Comparison of ENCODE assay signal across 8 mouse cellular contexts in the genomic region with DNA sequence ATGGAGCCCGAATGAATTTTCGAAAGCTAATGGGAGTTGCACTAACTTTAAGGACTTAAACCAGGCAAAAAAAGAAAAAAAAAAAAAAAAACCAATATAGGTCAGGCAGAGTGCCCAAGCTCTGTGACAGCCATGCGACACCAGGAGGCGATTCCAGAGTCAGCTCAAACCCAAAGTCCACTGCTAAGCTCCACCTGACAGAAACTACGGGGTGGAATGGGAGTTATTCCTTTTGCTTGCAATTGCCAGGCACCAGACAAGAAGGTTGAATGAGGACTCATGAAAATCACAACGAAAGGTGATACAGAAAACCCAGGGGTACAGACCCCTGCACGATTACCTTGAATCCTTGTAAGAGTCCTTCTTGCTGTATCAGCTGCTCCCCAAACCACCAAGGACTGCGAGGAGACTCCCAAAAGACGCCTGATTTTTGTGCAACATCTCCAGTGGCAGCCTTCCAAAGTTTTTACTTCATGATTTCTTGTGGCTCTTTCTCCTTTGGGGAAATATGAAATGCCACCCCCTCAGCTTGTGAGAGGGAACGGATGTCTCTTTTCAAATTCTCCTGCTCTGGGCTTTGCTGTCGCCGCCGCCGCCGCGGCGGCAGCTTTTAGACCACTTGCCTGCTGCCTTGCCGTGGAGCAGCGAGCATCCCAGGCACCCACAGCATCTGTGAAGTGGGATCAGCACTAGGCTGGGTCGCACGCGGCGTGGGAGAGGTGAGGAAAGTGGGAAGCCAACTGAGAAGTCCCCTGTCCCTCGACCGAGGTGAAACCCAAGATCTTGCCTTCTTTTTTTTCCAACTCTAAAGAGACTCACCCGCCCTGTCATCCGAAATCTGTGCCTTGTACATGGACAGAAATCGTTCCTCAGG. TPM values are rescaled to one million over a fixed set of nuclear protein-coding genes. Genes with fewer than 3 reads are reported as not detected.
DNase-seq lines count a peak whose midpoint lies in the region; ATAC-seq and TF ChIP-seq lines count a peak whose summit lies in the region.
"Had no signal": no experiment of that assay in that cellular context is flagged by ENCODE, and none has a peak within 500 bp of the region (broad histone marks: within the 10 kb centered on the region; RNA-seq: fewer than 3 reads in every experiment).

No protein-coding gene starts in this region.

- ATAC-seq in Patski = peak; percentile 19
- ATAC-seq in heart, embryonic 15.5 days (replicated peaks; ENCODE audit: insufficient number of reproducible peaks, insufficient read depth, low FRiP score, low read depth) = no peak
- peak; percentile 20 for ATAC-seq in lung, embryonic 16.5 days (ENCODE audit: low read depth)

- H3K27ac ChIP-seq in heart, embryonic 15.5 days = no peak overlapping the region
- H3K27ac ChIP-seq in lung, embryonic 16.5 days (ENCODE audit: low read length) = no peak overlapping the region
- H3K27ac ChIP-seq: macrophage had no signal

- CTCF ChIA-PET in Patski (lab: Charles Lee) = no interaction called here

- DNase-seq in Patski (ENCODE audit: low read depth, low spot score) = no peak
- peak; percentile 57 to 61 for DNase-seq in cerebellum, postnatal 10 days
- DNase-seq in kidney, postnatal 4 days = peak; percentile 13 to 17
- DNase-seq in right cerebral cortex, postnatal 25 days = peak; percentile 61
- DNase-seq in gastrocnemius, postnatal 25 days = no peak

- H3K27me3 ChIP-seq in Patski = peaks cover 52% of the 10 kb centered on the region
- H3K27me3 ChIP-seq in heart, embryonic 15.5 days = peaks cover 65% of the 10 kb centered on the region
- H3K27me3 ChIP-seq in lung, embryonic 16.5 days (ENCODE audit: control insufficient read depth, insufficient read depth, low read depth, low read length) = peaks cover 16% of the 10 kb centered on the region

- 11% methylated on average over 28 of the region's 28 CpGs for WGBS in heart, embryonic 15.5 days
- WGBS in lung, embryonic 16.5 days = 11% methylated on average over 28 of the region's 28 CpGs

- H3K4me3 ChIP-seq in heart, embryonic 15.5 days = peak overlapping the region; percentile 57
- peak overlapping the region; percentile 52 for H3K4me3 ChIP-seq in lung, embryonic 16.5 days (ENCODE audit: low read length)

- H3K36me3 ChIP-seq in heart, embryonic 15.5 days = no peaks in the 10 kb centered on the region
- H3K36me3 ChIP-seq in lung, embryonic 16.5 days (ENCODE audit: control insufficient read depth, insufficient read depth, low read length) = no peaks in the 10 kb centered on the region

- peak overlapping the region; percentile 26; the same call in 1 of the 2 replicates for H3K9ac ChIP-seq in heart, embryonic 15.5 days
- H3K9ac ChIP-seq in lung, embryonic 16.5 days (ENCODE audit: low read length) = peak overlapping the region; percentile 25

- POLR2A ChIA-PET in Patski (lab: Charles Lee) = no interaction called here

- no peak for TF ChIP-seq CTCF in Patski (IDR thresholded peaks at IDR 0.05)

- in situ Hi-C loops in Patski (cut with MboI; ENCODE audit: low pct_unique_long_range_greater_than_20kb) = no loop called here

- H3K4me1 ChIP-seq in heart, embryonic 15.5 days (replicated peaks) = peaks cover 13% of the 10 kb centered on the region
- H3K4me1 ChIP-seq in lung, embryonic 16.5 days (replicated peaks; ENCODE audit: control insufficient read depth, insufficient read depth, low read length) = 0 out of 2 replicates have a peak, but pooled peaks cover 9% of the 10 kb centered on the region

- no peaks in the 10 kb centered on the region for H3K9me3 ChIP-seq in heart, embryonic 15.5 days (replicated peaks)
- H3K9me3 ChIP-seq in lung, embryonic 16.5 days (ENCODE audit: control insufficient read depth, low read length) = no peaks in the 10 kb centered on the region

- H3K4me2 ChIP-seq in heart, embryonic 15.5 days = peak overlapping the region; percentile 83
- peak overlapping the region; percentile 69 for H3K4me2 ChIP-seq in lung, embryonic 16.5 days (ENCODE audit: low read depth, low read length)

RNA-seq across cellular contexts. Expression of a gene that starts 0.7 kb away (rescaled TPM):
- polyA plus RNA-seq in Patski (2021) = not detected
- 0.34 and 0.62 TPM in 2 replicates for polyA plus RNA-seq in heart, embryonic 15.5 days (2015; fragmentation: Nextera tagmentation; extraction: Ambion mirVana)
- polyA plus RNA-seq in lung, embryonic 16.5 days (2015; fragmentation: Nextera tagmentation; extraction: Ambion mirVana) = 0.23 and 0.26 TPM in 2 replicates
- total RNA-seq in gastrocnemius, postnatal 25 days (2021) = under 1 TPM; 0.11 to 0.28 TPM
- polyA plus RNA-seq: macrophage had no signal

RNA-seq across cellular contexts. Expression of a gene that starts 6.7 kb away (rescaled TPM):
- not detected for polyA plus RNA-seq in Patski (2021)
- 0.55 and 0.76 TPM in 2 replicates for polyA plus RNA-seq in heart, embryonic 15.5 days (2015; fragmentation: Nextera tagmentation; extraction: Ambion mirVana)
- 0.33 and 0.53 TPM in 2 replicates for polyA plus RNA-seq in lung, embryonic 16.5 days (2015; fragmentation: Nextera tagmentation; extraction: Ambion mirVana)
- total RNA-seq in gastrocnemius, postnatal 25 days (2021) = under 1 TPM in 1 of 2 experiments, not detected in 1; 0.21 TPM
- polyA plus RNA-seq: macrophage had no signal

Comparison
In these comparisons a context has a peak if more than half of its experiments do, and no peak if none do; other contexts are left out.
1. DNase-seq: peak in cerebellum, postnatal 10 days (2 of 2), kidney, postnatal 4 days (2 of 2) and right cerebral cortex, postnatal 25 days (single experiment); none in Patski (single experiment) and gastrocnemius, postnatal 25 days (single experiment).